Mouse (Mus musculus) CD8-positive naive resting alpha-beta T cell, adult 2 months (primary cell): Measurements from ENCODE around the gene Gm4307.
"Not testable (repeated sequence)": the region's sequence is repeated elsewhere in the genome, so short reads cannot be mapped to it uniquely, and the experiment has no call there.

Experiments
- DNase-seq, 2 experiments: peaks; one replicate each; pipeline ENCODE4 v3.0.0; 2022; ENCODE audit warnings: low read depth in 2 of 2, low spot score in 2 of 2

Gm4307 gene

DNA sequence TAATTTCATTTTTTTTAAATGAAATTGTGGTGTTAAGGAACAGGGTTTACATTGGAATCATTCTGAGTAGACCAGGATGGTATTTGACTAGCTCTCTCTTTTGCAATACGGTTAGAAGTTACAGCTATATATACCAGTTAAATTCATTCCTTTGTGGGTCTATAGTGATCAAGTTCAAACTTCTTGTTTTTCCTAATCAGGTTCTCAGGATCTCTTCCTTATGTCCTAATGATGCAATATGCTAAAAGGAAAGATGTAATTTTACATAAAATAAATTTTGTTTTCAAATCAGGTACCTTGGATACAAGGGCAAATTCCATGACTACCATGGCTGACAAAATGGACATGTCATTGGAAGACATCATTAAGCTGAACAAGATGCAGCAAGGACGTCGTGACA is at the start of gene Gm4307:
TSS of gene Gm4307 (plus strand) at position 301 of the 400 bp plus-strand sequence.
- not testable (repeated sequence) for DNase-seq

DNA sequence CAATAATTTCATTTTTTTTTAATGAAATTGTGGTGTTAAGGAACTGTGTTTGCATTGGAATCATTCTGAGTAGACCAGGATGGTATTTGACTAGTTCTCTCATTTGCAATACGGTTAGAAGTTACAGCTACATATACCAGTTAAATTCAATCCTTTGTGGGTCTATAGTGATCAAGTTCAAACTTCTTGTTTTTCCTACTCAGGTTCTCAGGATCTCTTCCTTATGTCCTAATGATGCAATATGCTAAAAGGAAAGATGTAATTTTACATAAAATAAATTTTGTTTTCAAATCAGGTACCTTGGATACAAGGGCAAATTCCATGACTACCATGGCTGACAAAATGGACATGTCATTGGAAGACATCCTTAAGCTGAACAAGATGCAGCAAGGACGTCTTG is 25.8 kb upstream of the Gm4307 start, which contains the start of gene Gm4301:
TSS of gene Gm4301 (plus strand) at position 301 of the 400 bp plus-strand sequence.
- DNase-seq = not testable (repeated sequence)

DNA sequence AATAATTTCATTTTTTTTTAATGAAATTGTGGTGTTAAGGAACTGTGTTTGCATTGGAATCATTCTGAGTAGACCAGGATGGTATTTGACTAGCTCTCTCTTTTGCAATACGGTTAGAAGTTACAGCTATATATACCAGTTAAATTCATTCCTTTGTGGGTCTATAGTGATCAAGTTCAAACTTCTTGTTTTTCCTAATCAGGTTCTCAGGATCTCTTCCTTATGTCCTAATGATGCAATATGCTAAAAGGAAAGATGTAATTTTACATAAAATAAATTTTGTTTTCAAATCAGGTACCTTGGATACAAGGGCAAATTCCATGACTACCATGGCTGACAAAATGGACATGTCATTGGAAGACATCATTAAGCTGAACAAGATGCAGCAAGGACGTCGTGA is 20.6 kb upstream of the Gm4307 start, which contains the start of gene Gm4302:
TSS of gene Gm4302 (plus strand) at position 301 of the 400 bp plus-strand sequence.
- not testable (repeated sequence) for DNase-seq

DNA sequence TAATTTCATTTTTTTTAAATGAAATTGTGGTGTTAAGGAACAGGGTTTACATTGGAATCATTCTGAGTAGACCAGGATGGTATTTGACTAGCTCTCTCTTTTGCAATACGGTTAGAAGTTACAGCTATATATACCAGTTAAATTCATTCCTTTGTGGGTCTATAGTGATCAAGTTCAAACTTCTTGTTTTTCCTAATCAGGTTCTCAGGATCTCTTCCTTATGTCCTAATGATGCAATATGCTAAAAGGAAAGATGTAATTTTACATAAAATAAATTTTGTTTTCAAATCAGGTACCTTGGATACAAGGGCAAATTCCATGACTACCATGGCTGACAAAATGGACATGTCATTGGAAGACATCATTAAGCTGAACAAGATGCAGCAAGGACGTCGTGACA is 15.5 kb upstream of the Gm4307 start, which contains the start of gene Gm4303:
TSS of gene Gm4303 (plus strand) at position 301 of the 400 bp plus-strand sequence.
- not testable (repeated sequence) for DNase-seq

DNA sequence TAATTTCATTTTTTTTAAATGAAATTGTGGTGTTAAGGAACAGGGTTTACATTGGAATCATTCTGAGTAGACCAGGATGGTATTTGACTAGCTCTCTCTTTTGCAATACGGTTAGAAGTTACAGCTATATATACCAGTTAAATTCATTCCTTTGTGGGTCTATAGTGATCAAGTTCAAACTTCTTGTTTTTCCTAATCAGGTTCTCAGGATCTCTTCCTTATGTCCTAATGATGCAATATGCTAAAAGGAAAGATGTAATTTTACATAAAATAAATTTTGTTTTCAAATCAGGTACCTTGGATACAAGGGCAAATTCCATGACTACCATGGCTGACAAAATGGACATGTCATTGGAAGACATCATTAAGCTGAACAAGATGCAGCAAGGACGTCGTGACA is 10.3 kb upstream of the Gm4307 start, which contains the start of gene Gm4305:
TSS of gene Gm4305 (plus strand) at position 301 of the 400 bp plus-strand sequence.
- not testable (repeated sequence) for DNase-seq

DNA sequence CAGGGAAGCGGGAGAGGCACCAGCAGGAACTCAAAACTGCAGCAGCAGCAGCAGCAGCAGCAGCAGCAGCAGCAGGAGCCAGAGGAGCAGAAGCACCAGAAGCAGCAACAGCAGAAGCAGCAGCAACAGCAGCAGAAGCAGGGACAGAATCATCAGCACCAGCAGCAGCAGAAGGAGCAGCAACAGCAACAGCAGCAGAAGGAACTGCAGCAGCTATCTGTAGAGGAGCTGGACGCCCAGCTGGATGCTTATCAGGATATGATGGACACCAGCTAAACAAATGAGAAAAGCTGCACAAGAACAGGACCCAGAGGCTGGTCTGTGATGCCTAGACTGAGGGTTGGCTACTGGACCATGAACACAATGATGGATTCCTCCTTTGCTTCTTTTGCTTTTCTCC is 4.3 kb upstream of the Gm4307 start:
- peak in 1 of 2 experiments; percentile 4 for DNase-seq

DNA sequence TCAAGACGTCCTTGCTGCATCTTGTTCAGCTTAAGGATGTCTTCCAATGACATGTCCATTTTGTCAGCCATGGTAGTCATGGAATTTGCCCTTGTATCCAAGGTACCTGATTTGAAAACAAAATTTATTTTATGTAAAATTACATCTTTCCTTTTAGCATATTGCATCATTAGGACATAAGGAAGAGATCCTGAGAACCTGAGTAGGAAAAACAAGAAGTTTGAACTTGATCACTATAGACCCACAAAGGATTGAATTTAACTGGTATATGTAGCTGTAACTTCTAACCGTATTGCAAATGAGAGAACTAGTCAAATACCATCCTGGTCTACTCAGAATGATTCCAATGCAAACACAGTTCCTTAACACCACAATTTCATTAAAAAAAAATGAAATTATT is 21.3 kb downstream of the Gm4307 start, which contains the start of gene Gm4312:
TSS of gene Gm4312 (minus strand) at position 101 of the 400 bp plus-strand sequence.
- not testable (repeated sequence) for DNase-seq

DNA sequence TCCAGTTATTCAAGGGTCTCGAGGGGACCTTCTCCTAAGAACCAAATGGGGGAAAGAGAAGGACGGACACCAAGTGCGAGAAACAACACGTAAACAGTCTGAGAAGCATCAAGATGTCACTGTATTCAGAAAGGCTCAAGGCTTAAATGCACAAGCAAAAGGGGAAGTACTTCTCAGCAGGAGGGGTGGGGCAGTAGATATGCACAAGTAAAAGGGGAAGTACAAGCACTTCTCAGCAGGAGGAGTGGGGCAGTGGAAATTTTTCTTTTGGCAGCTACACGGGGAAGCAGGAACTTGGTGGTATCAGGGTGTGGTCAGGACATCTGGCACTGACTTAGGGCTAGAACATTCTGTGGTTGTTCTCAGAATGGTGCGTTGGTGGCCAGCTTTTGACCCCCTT is 41.2 kb downstream of the Gm4307 start:
- DNase-seq = not testable (repeated sequence)
